Mouse (Mus musculus) liver, embryonic 13.5 days (tissue): Measurements from ENCODE around the gene Lrp1. TPM values are rescaled to one million over a fixed set of nuclear protein-coding genes. Genes with fewer than 3 reads are reported as not detected.

ENCODE experiments used
- ATAC-seq: fragments of 200-750 bp; cut with Nextera tagmentation; 2 replicates; pipeline ENCODE4 v1.8.0; 2017; ENCODE audit warnings: low read depth, mild to moderate bottlenecking, moderate number of reproducible peaks, moderate library complexity
- DNase-seq: peaks from one replicate; pipeline ENCODE4 v3.0.0; 2022
- H3K27ac ChIP-seq: fragments of 300-500 bp; sonication (generic); 2 replicates; pipeline ENCODE4 v1.5.1; 2015; ENCODE audit warnings: moderate library complexity, mild to moderate bottlenecking, inconsistent platforms
- H3K27me3 ChIP-seq: fragments of 300-500 bp; sonication (generic); 2 replicates; pipeline ENCODE4 v1.6.1; 2015; ENCODE audit warnings: mild to moderate bottlenecking, inconsistent platforms
- H3K36me3 ChIP-seq: fragments of 300-500 bp; sonication (generic); 2 replicates; pipeline ENCODE4 v1.6.1; 2015; ENCODE audit warnings: mild to moderate bottlenecking, inconsistent platforms
- H3K4me1 ChIP-seq: fragments of 300-500 bp; sonication (generic); replicated peaks from 2 replicates; pipeline ENCODE4 v1.6.1; 2015; ENCODE audit warnings: inconsistent platforms
- H3K4me2 ChIP-seq: fragments of 300-500 bp; sonication (generic); 2 replicates; pipeline ENCODE4 v1.6.1; 2015; ENCODE audit warnings: inconsistent platforms, mild to moderate bottlenecking, moderate library complexity
- H3K4me3 ChIP-seq: fragments of 300-500 bp; sonication (generic); replicated peaks from 2 replicates; pipeline ENCODE4 v1.5.1; 2015; ENCODE audit warnings: mild to moderate bottlenecking, inconsistent platforms
- H3K9ac ChIP-seq: fragments of 300-500 bp; sonication (generic); 2 replicates; pipeline ENCODE4 v1.6.1; 2015; ENCODE audit warnings: mild to moderate bottlenecking, inconsistent platforms
- H3K9me3 ChIP-seq: fragments of 300-500 bp; sonication (generic); replicated peaks from 2 replicates; pipeline ENCODE4 v1.6.1; 2016; ENCODE audit warnings: inconsistent platforms
- WGBS: fragments of 180-500 bp; shearing (Covaris S2); methylation state at CpG from one replicate; pipeline ENCODE4 v1.1.7; 2015; ENCODE audit not compliant: insufficient replicate concordance; 5-methylcytosine and 5-hydroxymethylcytosine counted together
- polyA plus RNA-seq: library from polyadenylated mRNA; unstranded; fragments of >200 nt; fragmentation: Nextera tagmentation; extraction: Ambion mirVana; gene quantifications from 2 replicates; pipeline ENCODE4 v1.2.1, GENCODE M21; 2015

The Lrp1 gene
- polyA plus RNA-seq, 1 experiment from 2014 or later = 15.1 TPM

DNA sequence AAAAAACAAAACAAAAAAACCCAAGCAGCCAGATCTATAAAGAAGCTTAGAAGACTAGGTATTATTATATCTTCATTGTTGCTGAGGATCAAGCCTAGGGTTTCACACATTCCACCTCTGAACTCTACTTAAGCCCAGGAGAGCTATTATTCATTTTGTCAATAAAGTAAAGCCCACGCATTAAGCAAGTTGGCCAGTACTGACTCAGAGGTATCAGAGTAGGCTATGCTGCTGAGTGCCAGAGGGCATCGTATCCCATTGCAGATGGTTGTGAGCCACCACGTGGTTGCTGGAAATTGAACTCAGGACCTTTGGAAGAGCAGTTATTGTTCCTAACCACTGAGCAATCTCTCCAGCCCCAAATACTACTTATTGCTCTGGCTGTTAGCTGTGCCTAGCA, 77.0 kb downstream of the Lrp1 start:
- Histone ChIP-seq H3K4me2 (no peak overlapping the region), H3K4me3 (no peak overlapping the region), H3K27me3 (peaks cover 12% of the 10 kb centered on the region), H3K4me1 (no peaks in the 10 kb centered on the region), H3K9ac (no peak overlapping the region), H3K9me3 (no peaks in the 10 kb centered on the region), H3K27ac (no peak overlapping the region), H3K36me3 (peaks cover 80% of the 10 kb centered on the region)
- 63% methylated on average over 3 of the region's 3 CpGs for WGBS
- DNase-seq (no peak), ATAC-seq (no peak)

DNA sequence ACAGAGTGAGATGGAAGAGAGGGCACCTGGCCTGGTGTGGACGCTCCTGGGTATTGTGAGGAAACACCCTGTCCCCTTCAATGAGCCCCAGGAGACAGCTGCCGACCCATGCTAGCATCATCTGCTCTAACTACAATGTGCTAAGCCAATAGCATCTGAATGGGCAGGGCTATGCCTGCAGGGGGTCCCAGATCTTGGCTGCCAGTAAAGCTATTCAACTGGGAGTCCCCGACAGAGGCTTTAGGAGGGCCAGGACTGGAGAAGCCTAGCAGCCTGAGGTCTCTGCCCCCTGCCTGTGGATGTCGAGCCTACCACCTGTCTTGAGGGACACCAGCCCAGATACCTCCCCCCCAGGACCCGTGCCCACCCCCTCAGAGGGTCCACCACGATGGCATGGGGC, 78.2 kb downstream of the Lrp1 start:
- DNase-seq (no peak), ATAC-seq (no peak)
- Histone ChIP-seq H3K27me3 (peaks cover 17% of the 10 kb centered on the region), H3K27ac (no peak overlapping the region), H3K9me3 (no peaks in the 10 kb centered on the region), H3K9ac (no peak overlapping the region), H3K4me3 (no peak overlapping the region), H3K36me3 (peaks cover 72% of the 10 kb centered on the region), H3K4me2 (no peak overlapping the region), H3K4me1 (no peaks in the 10 kb centered on the region)
- WGBS = 49% methylated on average over 6 of the region's 6 CpGs

DNA sequence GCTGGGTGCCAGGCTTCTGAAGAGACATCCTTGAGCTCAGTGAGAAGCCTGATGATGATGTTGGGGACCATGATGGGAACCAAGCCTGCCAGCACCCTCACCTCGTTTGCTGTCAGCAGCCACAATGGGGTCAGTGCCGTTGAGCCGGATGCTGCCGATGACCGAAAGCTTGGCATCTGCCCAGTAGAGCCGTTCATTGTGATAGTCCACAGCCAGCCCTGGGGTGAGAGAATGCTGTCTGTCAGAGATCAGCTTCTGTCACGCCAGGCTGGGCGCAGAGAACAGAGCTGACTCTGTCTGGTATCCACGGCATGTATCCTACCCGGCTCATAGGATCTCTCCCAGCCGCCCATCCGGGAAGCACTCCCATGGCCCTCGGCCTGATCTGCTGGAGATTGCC, 78.9 kb downstream of the Lrp1 start:
- Histone ChIP-seq H3K36me3 (peaks cover 66% of the 10 kb centered on the region), H3K9ac (no peak overlapping the region), H3K4me2 (no peak overlapping the region), H3K27me3 (peaks cover 21% of the 10 kb centered on the region), H3K4me1 (no peaks in the 10 kb centered on the region), H3K9me3 (no peaks in the 10 kb centered on the region), H3K4me3 (no peak overlapping the region), H3K27ac (no peak overlapping the region)
- no peak for ATAC-seq
- DNase-seq = no peak
- WGBS = 73% methylated on average over 13 of the region's 13 CpGs

DNA sequence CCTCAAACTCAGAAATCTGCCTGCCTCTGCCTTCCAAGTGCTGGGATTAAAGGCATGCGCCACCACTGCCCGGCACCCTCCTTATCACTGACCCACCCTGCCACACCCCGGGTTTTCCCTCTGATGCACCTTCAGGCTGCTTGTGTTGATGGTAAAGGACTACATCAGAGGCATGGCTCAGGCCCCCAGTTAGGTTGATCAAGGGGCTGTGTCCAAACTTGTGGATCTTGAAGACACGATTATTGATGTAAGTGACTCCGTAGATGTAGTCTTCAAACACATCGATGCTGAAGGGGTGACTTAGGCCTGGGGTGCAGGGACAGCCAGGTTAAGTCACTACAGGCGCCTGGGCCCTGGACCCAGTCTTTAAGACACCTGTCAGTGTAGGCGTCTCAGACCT, 79.4 kb downstream of the Lrp1 start:
- Histone ChIP-seq H3K4me3 (no peak overlapping the region), H3K36me3 (peaks cover 60% of the 10 kb centered on the region)

DNA sequence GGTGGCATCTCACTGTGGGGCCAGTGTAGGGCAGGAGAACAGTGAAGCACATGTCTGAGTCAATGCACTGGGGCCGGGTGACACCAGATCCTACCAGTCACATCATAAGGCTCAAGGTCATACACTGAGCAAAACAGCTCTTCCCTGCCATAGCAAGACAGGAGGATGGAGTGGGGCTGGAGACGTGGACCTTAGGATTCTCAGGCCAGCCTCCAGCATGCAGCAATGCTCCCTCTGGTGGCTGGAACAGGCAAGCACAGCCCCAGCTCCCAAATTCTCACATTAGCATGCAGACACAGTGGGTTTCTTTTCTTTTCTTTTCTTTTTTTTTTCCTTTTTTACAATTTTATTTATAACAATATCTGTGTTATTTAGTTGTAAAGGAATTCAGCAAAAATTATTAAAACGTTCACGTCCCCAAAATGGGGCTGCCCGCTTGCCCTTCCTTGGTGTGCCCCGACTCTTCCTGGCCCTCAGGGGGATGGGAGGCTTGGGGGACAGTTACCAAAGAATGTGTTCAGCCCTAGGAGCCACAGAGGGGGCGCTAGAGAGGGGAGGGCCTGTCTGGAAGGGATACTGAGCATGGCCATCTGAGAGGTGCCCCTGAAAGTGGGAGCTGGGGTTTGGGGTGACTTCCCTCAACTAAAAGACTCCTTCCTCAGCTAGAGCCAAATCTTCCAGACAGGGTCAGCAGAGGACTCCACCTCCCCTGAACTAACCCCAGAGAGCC, 82.9 kb downstream of the Lrp1 start:
- Histone ChIP-seq H3K4me3 (no peak overlapping the region), H3K27ac (no peak overlapping the region), H3K27me3 (peaks cover 56% of the 10 kb centered on the region), H3K36me3 (peaks cover 34% of the 10 kb centered on the region), H3K9ac (no peak overlapping the region), H3K4me1 (peaks cover 13% of the 10 kb centered on the region), H3K9me3 (no peaks in the 10 kb centered on the region), H3K4me2 (no peak overlapping the region)
- 27% methylated on average over 7 of the region's 7 CpGs for WGBS
- ATAC-seq (no peak), DNase-seq (peak; percentile 44)

More for the DNA sequence above, 79.4 kb downstream of the Lrp1 start:
- Histone ChIP-seq H3K9me3 (no peaks in the 10 kb centered on the region), H3K27ac (no peak overlapping the region), H3K4me1 (no peaks in the 10 kb centered on the region; the same call in 1 of the 2 replicates), H3K27me3 (peaks cover 25% of the 10 kb centered on the region), H3K9ac (no peak overlapping the region), H3K4me2 (no peak overlapping the region)
- 74% methylated on average over 8 of the region's 8 CpGs for whole genome bisulfite sequencing
- DNase-seq (no peak), ATAC-seq (no peak)

DNA sequence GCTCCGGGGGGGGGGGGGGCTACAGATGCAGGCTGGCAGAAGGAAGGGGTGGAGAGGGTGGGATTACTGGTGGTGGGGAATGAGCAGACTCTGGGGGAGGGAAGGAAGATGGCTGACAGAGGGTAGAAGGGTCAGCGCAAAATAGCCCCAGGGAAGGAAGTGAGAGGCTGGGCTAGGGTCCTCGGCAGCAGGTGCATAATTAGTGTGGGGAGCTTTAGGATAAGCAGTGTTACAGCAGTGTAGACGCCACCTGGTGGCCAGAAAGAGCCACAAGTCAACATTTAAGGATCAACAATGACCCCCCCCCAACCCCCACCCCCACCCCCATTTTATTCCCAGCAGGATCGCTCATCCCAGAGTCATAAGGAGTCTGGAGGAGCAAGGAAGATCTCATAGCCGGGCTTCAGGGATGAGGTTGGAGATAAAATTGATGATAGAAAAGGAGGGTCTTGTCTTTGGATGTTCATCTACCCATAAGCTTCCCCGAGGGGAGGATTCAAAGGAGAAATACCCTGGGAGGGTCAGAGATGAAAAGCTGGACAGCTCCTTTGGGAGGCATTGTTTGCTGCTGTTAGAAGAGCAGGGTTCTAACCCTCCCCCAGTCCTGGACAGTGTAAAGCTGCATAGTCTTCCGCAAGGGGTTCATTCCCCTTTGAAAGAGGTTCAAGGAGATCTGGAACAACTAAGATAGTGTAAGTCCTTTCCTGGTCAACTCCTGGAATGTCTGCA, 84.2 kb downstream of the Lrp1 start:
- Histone ChIP-seq H3K27ac (no peak overlapping the region), H3K4me3 (no peak overlapping the region), H3K36me3 (peaks cover 27% of the 10 kb centered on the region), H3K27me3 (peaks cover 67% of the 10 kb centered on the region), H3K4me2 (no peak overlapping the region), H3K9me3 (no peaks in the 10 kb centered on the region), H3K4me1 (peaks cover 13% of the 10 kb centered on the region), H3K9ac (no peak overlapping the region)
- 9% methylated on average over 8 of the region's 8 CpGs for WGBS
- no peak for DNase-seq
- no peak for ATAC-seq

DNA sequence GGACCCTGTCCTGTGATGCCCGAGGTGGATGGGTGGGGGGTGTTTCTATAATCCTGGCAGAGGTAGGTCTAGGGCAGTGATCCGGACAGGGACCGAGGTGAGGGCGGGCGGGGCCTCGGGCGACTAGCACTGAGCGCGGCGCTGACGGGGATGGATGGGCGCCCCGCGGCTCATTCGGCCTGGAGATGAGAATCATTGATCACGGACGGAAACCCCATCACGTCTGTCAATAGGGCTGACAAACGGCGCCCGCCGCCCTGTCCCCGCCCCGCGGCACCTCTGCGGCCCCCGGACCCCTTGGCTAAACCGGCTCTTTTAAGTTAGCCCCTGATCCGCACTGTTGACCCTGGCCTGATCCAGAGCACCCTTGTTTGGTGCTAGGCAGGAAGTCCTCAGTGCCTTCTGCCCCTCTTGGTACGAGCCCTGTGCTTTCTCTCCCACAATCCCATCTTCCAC, 86.0 kb downstream of the Lrp1 start:
- H3K9ac ChIP-seq = no peak overlapping the region
- H3K4me2 ChIP-seq = peak overlapping the region; percentile 59
- H3K4me1 ChIP-seq = peaks cover 13% of the 10 kb centered on the region
- peak overlapping the region; percentile 42 for H3K4me3 ChIP-seq
- DNase-seq (no peak), ATAC-seq (peak; percentile 32; the same call in 1 of the 2 replicates)
- H3K27ac ChIP-seq = no peak overlapping the region
- H3K27me3 ChIP-seq = peaks cover 84% of the 10 kb centered on the region
- H3K9me3 ChIP-seq = no peaks in the 10 kb centered on the region
- H3K36me3 ChIP-seq = peaks cover 11% of the 10 kb centered on the region
- 3% methylated on average over 30 of the region's 30 CpGs for WGBS

DNA sequence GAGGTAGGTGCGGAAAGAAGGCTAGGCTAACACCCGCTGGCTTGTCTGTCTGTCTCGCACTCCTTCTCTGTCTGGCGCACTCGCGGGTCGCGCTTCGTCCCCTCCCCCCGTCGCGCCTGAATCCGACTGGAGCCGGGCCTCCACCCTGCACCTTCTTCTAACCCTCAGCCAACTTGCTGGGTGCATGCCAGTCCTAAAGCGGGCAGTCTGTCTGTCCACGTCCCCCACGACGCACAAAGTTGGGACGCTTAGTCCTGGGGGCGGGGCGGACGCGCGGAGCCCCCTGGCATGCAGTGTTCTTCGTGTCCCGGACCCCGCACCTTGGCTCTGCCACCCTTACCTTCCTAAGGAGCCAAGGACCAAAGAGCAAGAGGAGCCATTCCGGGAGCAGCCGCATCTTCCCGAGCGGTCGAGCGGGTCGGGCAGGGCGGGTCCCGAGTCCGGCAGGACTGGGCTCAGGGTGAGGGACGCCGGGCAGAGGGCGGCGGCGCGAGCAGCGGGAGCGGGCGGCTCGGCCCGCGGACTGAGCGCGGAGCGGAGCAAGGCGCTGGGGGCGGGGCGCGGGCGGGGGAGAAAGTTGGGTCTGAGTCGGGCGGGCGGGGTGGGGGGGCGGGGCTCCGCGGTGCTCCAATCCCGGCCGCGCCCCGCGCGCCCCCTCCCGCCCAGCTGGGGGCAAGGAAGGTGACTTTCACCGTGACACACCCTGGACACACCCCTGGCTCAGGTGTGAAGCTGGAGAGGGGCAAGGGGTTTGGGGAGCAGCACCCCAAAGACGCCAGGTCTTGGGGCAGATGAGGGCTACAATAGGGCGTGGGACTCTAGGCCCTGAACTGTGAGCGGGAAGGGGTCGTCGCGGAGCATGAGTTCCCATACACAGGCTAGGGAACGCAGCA, 86.7 kb downstream of the Lrp1 start, which contains the start of gene Nxph4:
Gene Nxph4, minus strand, starts transcription at position 524 of the 893 bp plus-strand sequence.
- no peak within 1 kb of the TSS for H3K27ac ChIP-seq
- H3K4me1 ChIP-seq = peaks cover 13% of the 10 kb centered on the region
- H3K9me3 ChIP-seq = no peaks in the 10 kb centered on the region
- no peak within 1 kb of the TSS for H3K9ac ChIP-seq
- peak; percentile 8; the same call in 1 of the 2 replicates for ATAC-seq
- peak within 1 kb of the TSS; percentile 59 for H3K4me2 ChIP-seq
- peak within 1 kb of the TSS; percentile 42 for H3K4me3 ChIP-seq
- DNase-seq = no peak
- WGBS = under 1% methylated on average over 66 of the region's 78 CpGs
- peaks cover 87% of the 10 kb centered on the region for H3K27me3 ChIP-seq
- peaks cover 5% of the 10 kb centered on the region for H3K36me3 ChIP-seq

DNA sequence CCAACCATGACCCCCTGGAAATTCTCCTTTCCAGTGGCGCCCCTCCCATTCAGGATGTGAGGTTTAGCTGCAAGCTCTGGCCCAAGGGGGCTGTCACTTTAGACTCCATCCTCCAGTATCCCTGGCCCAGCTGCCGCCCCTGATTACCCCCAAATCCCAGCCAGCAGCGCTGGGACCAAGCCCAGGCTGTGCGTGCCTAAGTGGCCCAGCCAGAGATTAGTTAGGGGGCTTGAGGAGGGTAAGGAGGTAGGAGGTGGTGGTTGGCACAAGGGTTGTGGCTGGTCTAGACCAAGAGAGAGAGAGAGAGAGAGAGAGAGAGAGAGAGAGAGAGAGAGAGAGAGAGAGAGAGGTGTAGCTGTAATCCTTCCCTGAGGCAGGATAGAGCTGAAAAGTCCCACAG, 89.4 kb downstream of the Lrp1 start:
- no peak overlapping the region for H3K9ac ChIP-seq
- WGBS = 4% methylated on average over 4 of the region's 4 CpGs
- H3K9me3 ChIP-seq = no peaks in the 10 kb centered on the region
- DNase-seq = no peak
- H3K27me3 ChIP-seq = peaks cover 100% of the 10 kb centered on the region
- peaks cover 16% of the 10 kb centered on the region for H3K4me1 ChIP-seq
- no peak overlapping the region for H3K4me2 ChIP-seq
- H3K27ac ChIP-seq = no peak overlapping the region
- no peak overlapping the region for H3K4me3 ChIP-seq
- no peak for ATAC-seq
- H3K36me3 ChIP-seq = no peaks in the 10 kb centered on the region

DNA sequence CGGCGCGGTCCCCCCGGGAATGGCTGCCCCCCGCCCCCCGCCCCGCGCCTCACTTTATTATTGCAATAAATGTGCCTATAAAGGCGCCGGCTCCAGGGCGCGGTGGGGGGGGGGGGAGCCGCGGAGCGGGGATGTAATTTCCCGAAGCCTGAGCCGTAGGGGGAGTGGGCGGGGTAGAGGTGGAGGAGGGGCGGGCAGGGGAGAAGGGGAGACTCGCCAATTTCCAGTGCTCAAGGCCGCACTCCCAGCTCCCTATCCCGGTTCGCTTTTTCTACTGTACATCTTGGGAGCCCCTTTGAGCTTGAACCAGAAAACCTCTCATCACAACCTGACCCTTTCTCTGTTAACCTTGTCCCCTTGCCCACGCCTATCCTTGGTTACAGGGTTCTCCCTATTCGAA, 90.0 kb downstream of the Lrp1 start:
- no peaks in the 10 kb centered on the region for H3K9me3 ChIP-seq
- no peak for DNase-seq
- H3K27ac ChIP-seq = no peak overlapping the region
- H3K27me3 ChIP-seq = peaks cover 100% of the 10 kb centered on the region
- no peak for ATAC-seq
- H3K36me3 ChIP-seq = no peaks in the 10 kb centered on the region
- H3K4me2 ChIP-seq = no peak overlapping the region
- H3K9ac ChIP-seq = no peak overlapping the region
- WGBS = 3% methylated on average over 23 of the region's 25 CpGs
- H3K4me3 ChIP-seq = no peak overlapping the region
- H3K4me1 ChIP-seq = peaks cover 21% of the 10 kb centered on the region

DNA sequence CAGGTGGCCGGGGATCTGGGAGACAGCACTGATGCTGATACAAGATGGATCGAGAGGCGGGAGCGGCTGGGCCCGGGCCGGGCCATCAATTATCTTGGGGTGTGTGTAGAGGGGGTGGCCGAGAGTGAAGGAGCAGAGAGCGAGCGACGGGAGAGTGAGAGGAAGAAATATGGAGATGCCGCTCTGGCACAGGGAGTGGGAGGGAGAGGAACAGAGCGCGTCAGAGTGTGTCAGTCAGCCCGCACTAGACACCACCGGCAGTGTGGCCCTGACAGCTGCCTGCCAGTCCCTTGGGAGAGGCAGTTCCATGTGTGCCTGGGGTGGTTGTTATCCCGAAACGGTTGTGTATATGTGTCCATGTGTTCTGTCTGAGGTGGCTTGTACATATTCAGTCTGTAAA, 93.5 kb downstream of the Lrp1 start:
- WGBS = 8% methylated on average over 17 of the region's 17 CpGs
- H3K9me3 ChIP-seq = no peaks in the 10 kb centered on the region
- no peaks in the 10 kb centered on the region for H3K36me3 ChIP-seq
- no peak overlapping the region for H3K27ac ChIP-seq
- H3K27me3 ChIP-seq = peaks cover 97% of the 10 kb centered on the region
- DNase-seq (no peak), ATAC-seq (no peak)
- H3K9ac ChIP-seq = no peak overlapping the region
- no peak overlapping the region for H3K4me2 ChIP-seq
- no peak overlapping the region for H3K4me3 ChIP-seq
- H3K4me1 ChIP-seq = peaks cover 13% of the 10 kb centered on the region
